Mouse (Mus musculus) limb, embryonic 14.5 days (tissue): ENCODE measurements around the gene Rasa2. TPM values are rescaled to one million over a fixed set of nuclear protein-coding genes. Genes with fewer than 3 reads are reported as not detected.

Experiments
- ATAC-seq: fragments of 200-750 bp; cut with Nextera tagmentation; 2 replicates; pipeline ENCODE4 v1.8.0; 2017; ENCODE audit warnings: low read depth, moderate number of reproducible peaks, moderate TSS enrichment; ENCODE audit not compliant: low FRiP score
- DNase-seq: peaks from one replicate; pipeline ENCODE4 v3.0.0-alpha.2; 2015; ENCODE audit warnings: low spot score
- H3K27ac ChIP-seq: fragments of 300-500 bp; sonication (generic); replicated peaks from 2 replicates; pipeline ENCODE4 v1.5.1; 2014; ENCODE audit warnings: low read depth, mild to moderate bottlenecking, low read length, moderate library complexity, mixed read lengths
- H3K27me3 ChIP-seq: fragments of 300-500 bp; sonication (generic); 2 replicates; pipeline ENCODE4 v1.6.1; 2014; ENCODE audit warnings: low read length, mixed read lengths; ENCODE audit not compliant: control insufficient read depth, insufficient read depth
- H3K36me3 ChIP-seq: fragments of 300-500 bp; sonication (generic); 2 replicates; pipeline ENCODE4 v1.6.1; 2014; ENCODE audit warnings: mild to moderate bottlenecking, low read length, moderate library complexity, mixed read lengths; ENCODE audit not compliant: control insufficient read depth, insufficient read depth
- H3K4me1 ChIP-seq: fragments of 300-500 bp; sonication (generic); 2 replicates; pipeline ENCODE4 v1.6.1; 2014; ENCODE audit warnings: antibody characterized with exemption, low read length, mixed read lengths; ENCODE audit not compliant: control insufficient read depth, insufficient read depth
- H3K4me2 ChIP-seq: fragments of 300-500 bp; sonication (generic); replicated peaks from 2 replicates; pipeline ENCODE4 v1.6.1; 2014; ENCODE audit warnings: low read depth, mild to moderate bottlenecking, low read length, moderate library complexity; ENCODE audit not compliant: severe bottlenecking
- H3K4me3 ChIP-seq: fragments of 300-500 bp; sonication (generic); replicated peaks from 2 replicates; pipeline ENCODE4 v1.5.1; 2014; ENCODE audit warnings: low read length
- H3K9ac ChIP-seq: fragments of 300-500 bp; sonication (generic); 2 replicates; pipeline ENCODE4 v1.6.1; 2014; ENCODE audit warnings: mild to moderate bottlenecking, low read depth, low read length, moderate library complexity; ENCODE audit not compliant: severe bottlenecking
- H3K9me3 ChIP-seq: fragments of 300-500 bp; sonication (generic); 2 replicates; pipeline ENCODE4 v1.6.1; 2016; ENCODE audit warnings: low read length; ENCODE audit not compliant: control insufficient read depth
- POLR2A ChIP-seq: fragments of 200-500 bp; IDR thresholded peaks from 2 replicates; pipeline ENCODE4 v1.8.0; 2012; ENCODE audit warnings: inconsistent platforms, mild to moderate bottlenecking, moderate library complexity, borderline replicate concordance; ENCODE audit not compliant: insufficient read depth, insufficient read length; ENCODE audit errors: extremely low read depth
- WGBS: fragments of 180-500 bp; shearing (Covaris S2); extraction: QIAGEN DNeasy Blood & Tissue Kit; methylation state at CpG from one replicate; pipeline ENCODE4 v1.1.7; 2014; 5-methylcytosine and 5-hydroxymethylcytosine counted together
- polyA plus RNA-seq, 2 experiments: library from polyadenylated mRNA; depleted of rRNA in 1 of 2; stranded (reverse) in 1 of 2; unstranded in 1 of 2; fragments of >200 nt; fragmentation: Nextera tagmentation in 1 of 2; extraction: Ambion mirVana in 1 of 2; gene quantifications; 2 replicates each; pipeline versions ENCODE4 v1.2.1 to v1.2.3; 2012 to 2014

The Rasa2 gene
- polyA plus RNA-seq, 2 experiments, result 10.9 to 20.6 TPM

DNA sequence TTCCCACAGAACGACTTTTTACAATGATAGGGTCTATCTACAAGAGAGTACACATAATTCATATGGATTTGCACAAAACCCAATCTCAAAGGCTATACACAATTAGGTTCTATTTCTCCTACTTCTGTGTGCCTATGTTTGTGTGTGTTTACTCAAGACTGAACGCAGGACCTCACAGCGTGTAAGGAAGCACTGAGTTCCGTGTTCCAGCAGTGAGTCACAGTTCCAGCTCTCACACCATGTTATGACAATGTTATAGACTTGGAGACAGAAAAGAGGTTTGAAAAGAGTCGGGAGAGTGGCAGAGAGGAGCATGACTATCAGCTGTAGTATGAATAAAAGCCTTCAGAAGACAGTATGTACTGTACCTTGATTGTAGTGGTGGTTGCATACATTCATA lies 42.1 kb downstream of the Rasa2 start:
- no peak overlapping the region for H3K27ac ChIP-seq
- H3K4me3 ChIP-seq, result no peak overlapping the region
- no peaks in the 10 kb centered on the region for H3K27me3 ChIP-seq
- H3K4me1 ChIP-seq, result no peaks in the 10 kb centered on the region
- no peak for TF ChIP-seq POLR2A
- no peaks in the 10 kb centered on the region for H3K9me3 ChIP-seq
- H3K4me2 ChIP-seq, result no peak overlapping the region
- H3K9ac ChIP-seq, result no peak overlapping the region
- no peak for ATAC-seq
- 92% methylated on average over 5 of the region's 5 CpGs for WGBS
- DNase-seq, result no peak
- H3K36me3 ChIP-seq, result peaks cover 31% of the 10 kb centered on the region

DNA sequence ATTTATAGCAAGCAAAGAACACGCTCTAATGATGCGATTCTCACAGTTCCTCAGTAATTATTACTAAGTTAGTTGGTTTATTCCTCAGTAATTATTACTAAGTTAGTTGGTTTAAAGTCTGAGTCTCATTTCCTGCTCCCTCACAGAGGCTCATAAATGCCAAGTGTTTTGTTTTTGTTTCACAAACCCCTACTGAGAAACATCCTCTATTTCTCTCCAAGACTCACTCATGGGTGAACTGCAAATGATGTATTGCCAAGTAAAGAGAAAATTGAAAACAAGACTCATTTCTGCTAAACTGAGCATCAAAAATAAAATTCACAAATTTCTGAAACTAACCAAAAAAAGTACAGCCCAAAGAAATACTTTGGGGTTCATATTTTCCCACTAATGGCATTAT lies 47.9 kb downstream of the Rasa2 start:
- Histone ChIP-seq H3K4me1 (peaks cover under 1% of the 10 kb centered on the region; the same call in 1 of the 2 replicates), H3K27ac (no peak overlapping the region), H3K36me3 (peaks cover 29% of the 10 kb centered on the region), H3K27me3 (no peaks in the 10 kb centered on the region), H3K9ac (no peak overlapping the region), H3K4me3 (no peak overlapping the region), H3K4me2 (no peak overlapping the region), H3K9me3 (no peaks in the 10 kb centered on the region)
- WGBS, result 65% methylated on average over 2 of the region's 2 CpGs
- DNase-seq, result no peak
- ATAC-seq, result no peak
- TF ChIP-seq POLR2A, result no peak

DNA sequence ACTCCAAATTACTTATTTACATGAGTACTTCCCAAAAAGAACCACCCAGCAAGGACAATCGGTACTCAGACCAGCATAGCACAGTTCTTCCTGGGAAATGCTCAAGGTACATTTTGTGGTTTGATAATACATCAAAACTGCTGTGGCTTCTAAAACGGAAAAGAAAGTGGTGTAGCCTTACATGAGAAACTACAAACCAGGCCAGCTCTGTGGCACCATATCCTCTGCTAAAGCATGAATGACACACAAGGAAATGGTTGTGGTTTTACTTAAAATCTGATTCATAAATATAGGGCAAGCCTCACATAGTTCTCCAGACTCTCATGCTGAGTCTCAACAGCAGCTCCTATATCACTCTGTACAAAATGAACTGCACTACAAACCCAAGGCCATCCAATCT lies 48.3 kb downstream of the Rasa2 start:
- ATAC-seq, result no peak
- no peak for TF ChIP-seq POLR2A
- 69% methylated on average over 2 of the region's 2 CpGs for WGBS

DNA sequence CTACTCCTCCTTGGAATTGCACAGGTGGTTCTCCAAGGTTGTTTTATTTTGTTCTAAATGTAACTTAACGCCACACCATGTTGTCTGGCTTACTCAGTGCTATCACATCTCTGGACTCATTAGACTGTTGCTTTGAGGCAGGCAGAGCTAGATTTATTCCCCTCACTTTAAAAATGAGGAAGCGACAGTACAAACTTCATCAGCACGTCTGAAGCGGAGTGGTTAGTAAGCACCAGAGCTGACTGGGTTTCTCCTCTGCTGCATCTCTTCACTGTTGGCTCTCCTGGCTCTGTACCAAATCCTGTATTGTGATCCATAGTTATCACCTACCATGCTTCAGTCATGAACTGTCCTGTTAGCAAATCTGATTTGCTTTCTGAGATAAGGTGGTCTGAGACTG lies 53.2 kb downstream of the Rasa2 start:
- no peak overlapping the region for H3K9ac ChIP-seq
- peaks cover 31% of the 10 kb centered on the region for H3K36me3 ChIP-seq
- peaks cover 7% of the 10 kb centered on the region for H3K4me1 ChIP-seq
- no peaks in the 10 kb centered on the region for H3K27me3 ChIP-seq
- no peak overlapping the region for H3K4me2 ChIP-seq
- no peak for ATAC-seq
- no peaks in the 10 kb centered on the region for H3K9me3 ChIP-seq
- no peak for DNase-seq
- TF ChIP-seq POLR2A, result no peak
- 73% methylated on average over 4 of the region's 4 CpGs for WGBS
- no peak overlapping the region for H3K4me3 ChIP-seq
- no peak overlapping the region for H3K27ac ChIP-seq

More for the DNA sequence above, 48.3 kb downstream of the Rasa2 start:
- no peak overlapping the region for H3K4me2 ChIP-seq
- H3K4me1 ChIP-seq, result peaks cover 4% of the 10 kb centered on the region
- no peak for DNase-seq
- H3K27ac ChIP-seq, result no peak overlapping the region
- peaks cover 32% of the 10 kb centered on the region for H3K36me3 ChIP-seq
- no peak overlapping the region for H3K4me3 ChIP-seq
- no peaks in the 10 kb centered on the region for H3K27me3 ChIP-seq
- no peaks in the 10 kb centered on the region for H3K9me3 ChIP-seq
- H3K9ac ChIP-seq, result no peak overlapping the region

DNA sequence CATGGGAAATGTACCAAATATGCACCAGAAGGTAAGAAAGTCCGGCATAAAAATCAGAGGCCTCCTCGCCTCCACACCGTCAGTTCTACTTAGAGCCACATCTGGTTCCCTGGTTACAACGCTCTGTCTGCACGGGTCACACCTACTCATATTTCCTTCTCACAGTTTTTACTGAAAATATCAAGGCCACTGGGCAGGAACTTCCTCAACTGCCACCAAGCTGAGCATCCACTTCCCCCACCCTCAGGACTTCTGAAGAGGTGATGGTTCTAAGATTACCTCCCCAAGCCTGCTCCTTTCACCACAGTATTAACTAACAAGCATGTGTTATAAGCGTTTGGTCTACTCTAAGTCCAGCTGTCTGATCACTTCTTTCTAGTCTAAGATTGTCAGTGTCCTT lies 53.7 kb downstream of the Rasa2 start:
- Histone ChIP-seq H3K9ac (no peak overlapping the region), H3K4me3 (no peak overlapping the region), H3K9me3 (no peaks in the 10 kb centered on the region), H3K36me3 (peaks cover 30% of the 10 kb centered on the region), H3K4me1 (peaks cover 7% of the 10 kb centered on the region), H3K27ac (no peak overlapping the region), H3K4me2 (no peak overlapping the region), H3K27me3 (no peaks in the 10 kb centered on the region)
- DNase-seq (no peak), ATAC-seq (peak; percentile 80; the same call in 1 of the 2 replicates)
- TF ChIP-seq POLR2A, result no peak
- WGBS, result 27% methylated on average over 6 of the region's 6 CpGs

DNA sequence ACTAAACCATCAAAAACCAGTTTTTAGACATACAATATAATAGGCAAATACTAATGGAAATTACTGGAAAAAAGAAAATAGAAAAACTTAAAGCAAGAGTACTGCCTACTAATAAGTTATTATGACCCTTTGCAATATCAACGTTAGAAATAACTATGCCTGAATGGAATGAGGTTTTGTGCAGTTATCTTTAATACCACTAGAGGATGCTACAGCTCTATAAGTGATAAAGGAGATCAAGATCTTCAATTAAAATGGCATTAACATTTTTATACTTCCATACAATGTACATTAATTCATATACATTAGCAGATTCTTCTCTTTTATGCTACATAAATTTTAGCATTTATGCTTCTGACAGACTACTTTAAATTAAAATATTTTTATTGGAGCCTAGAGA lies 58.2 kb downstream of the Rasa2 start:
- 20% methylated on average over 1 of the region's 1 CpGs for WGBS
- no peaks in the 10 kb centered on the region for H3K27me3 ChIP-seq
- H3K4me1 ChIP-seq, result peaks cover 5% of the 10 kb centered on the region
- no peak overlapping the region for H3K4me3 ChIP-seq
- no peak overlapping the region for H3K27ac ChIP-seq
- peak; percentile 44 for DNase-seq
- TF ChIP-seq POLR2A, result no peak
- H3K4me2 ChIP-seq, result no peak overlapping the region
- peaks cover 32% of the 10 kb centered on the region for H3K36me3 ChIP-seq
- H3K9ac ChIP-seq, result no peak overlapping the region
- ATAC-seq, result no peak
- no peaks in the 10 kb centered on the region for H3K9me3 ChIP-seq
